Mouse (Mus musculus): ENCODE results near the gene Wnk4. TPM values are rescaled to one million over a fixed set of nuclear protein-coding genes. Genes with fewer than 3 reads are reported as not detected.

Gene Wnk4
- polyA plus RNA-seq, 1 experiment: 0.49 TPM

GRCm38 (mm10) chr11:101263138-101263988 lies 3.0 kb downstream of the Wnk4 start:
- peaks cover 50% of the 10 kb centered on the region for H3K27me3 ChIP-seq (ENCODE audit: control insufficient read depth, insufficient read depth, insufficient read length)

GRCm38 (mm10) chr11:101263989-101264280 lies 3.6 kb downstream of the Wnk4 start:
- no peak overlapping the region for H3K4me3 ChIP-seq (ENCODE audit: insufficient read depth, poor library complexity, severe bottlenecking)
- peaks cover 54% of the 10 kb centered on the region for H3K27me3 ChIP-seq (ENCODE audit: control insufficient read depth, insufficient read depth, insufficient read length)
- H3K79me3 ChIP-seq (ENCODE audit: low read depth): no peaks in the 10 kb centered on the region
- H3K79me2 ChIP-seq (ENCODE audit: control insufficient read depth, insufficient read depth): no peaks in the 10 kb centered on the region
- H3ac ChIP-seq (ENCODE audit: control insufficient read depth, insufficient read length, low read depth): no peak overlapping the region
- H3K36me3 ChIP-seq (ENCODE audit: control insufficient read depth, insufficient read depth): peaks cover 3% of the 10 kb centered on the region
- no peak for TF ChIP-seq FOSL1 (IDR thresholded peaks at IDR 0.05; ENCODE audit: insufficient read depth, low read length, poor library complexity, severe bottlenecking)
- no peak for TF ChIP-seq MYOD1 (IDR thresholded peaks at IDR 0.05; ENCODE audit: control insufficient read depth, insufficient read length, low read depth)
- TF ChIP-seq USF1 (IDR thresholded peaks at IDR 0.05; ENCODE audit: low read depth): no peak
- no peak for TF ChIP-seq CEBPB (IDR thresholded peaks at IDR 0.05; ENCODE audit: low read depth)
- no peak for TF ChIP-seq CTCF (IDR thresholded peaks at IDR 0.05; ENCODE audit: control insufficient read depth, insufficient read depth, insufficient read length)
- TF ChIP-seq MAX (IDR thresholded peaks at IDR 0.05): no peak
- no peak for TF ChIP-seq MYOG (IDR thresholded peaks at IDR 0.05; ENCODE audit: control insufficient read depth, extremely low read depth, insufficient read length)

More at GRCm38 (mm10) chr11:101263138-101263988, 3.0 kb downstream of the Wnk4 start:
- Histone ChIP-seq H3ac (ENCODE audit: control insufficient read depth, insufficient read length, low read depth) (no peak overlapping the region), H3K79me2 (ENCODE audit: control insufficient read depth, insufficient read depth) (no peaks in the 10 kb centered on the region), H3K36me3 (ENCODE audit: control insufficient read depth, insufficient read depth) (peaks cover 4% of the 10 kb centered on the region), H3K79me3 (ENCODE audit: low read depth) (no peaks in the 10 kb centered on the region), H3K4me3 (ENCODE audit: insufficient read depth, poor library complexity, severe bottlenecking) (no peak overlapping the region)
- TF ChIP-seq CTCF (IDR thresholded peaks at IDR 0.05; ENCODE audit: control insufficient read depth, insufficient read depth, insufficient read length) (no peak), MYOG (IDR thresholded peaks at IDR 0.05; ENCODE audit: control insufficient read depth, extremely low read depth, insufficient read length) (no peak), MAX (IDR thresholded peaks at IDR 0.05) (no peak), FOSL1 (IDR thresholded peaks at IDR 0.05; ENCODE audit: insufficient read depth, low read length, poor library complexity, severe bottlenecking) (no peak), CEBPB (IDR thresholded peaks at IDR 0.05; ENCODE audit: low read depth) (no peak), MYOD1 (IDR thresholded peaks at IDR 0.05; ENCODE audit: control insufficient read depth, insufficient read length, low read depth) (no peak), USF1 (IDR thresholded peaks at IDR 0.05; ENCODE audit: low read depth) (no peak)

GRCm38 (mm10) chr11:101264954-101265471 lies 4.6 kb downstream of the Wnk4 start:
- peaks cover 58% of the 10 kb centered on the region for H3K27me3 ChIP-seq (ENCODE audit: control insufficient read depth, insufficient read depth, insufficient read length)
- TF ChIP-seq CTCF (IDR thresholded peaks at IDR 0.05; ENCODE audit: control insufficient read depth, insufficient read depth, insufficient read length): no peak
- no peak for TF ChIP-seq MYOG (IDR thresholded peaks at IDR 0.05; ENCODE audit: control insufficient read depth, extremely low read depth, insufficient read length)
- no peak for TF ChIP-seq CEBPB (IDR thresholded peaks at IDR 0.05; ENCODE audit: low read depth)
- no peak for TF ChIP-seq MAX (IDR thresholded peaks at IDR 0.05)
- no peak for TF ChIP-seq MYOD1 (IDR thresholded peaks at IDR 0.05; ENCODE audit: control insufficient read depth, insufficient read length, low read depth)
- no peak for TF ChIP-seq USF1 (IDR thresholded peaks at IDR 0.05; ENCODE audit: low read depth)
- TF ChIP-seq FOSL1 (IDR thresholded peaks at IDR 0.05; ENCODE audit: insufficient read depth, low read length, poor library complexity, severe bottlenecking): no peak

GRCm38 (mm10) chr11:101265906-101266305 lies 5.5 kb downstream of the Wnk4 start:
- TF ChIP-seq MYOD1 (IDR thresholded peaks at IDR 0.05; ENCODE audit: control insufficient read depth, insufficient read length, low read depth): no peak
- TF ChIP-seq MYOG (IDR thresholded peaks at IDR 0.05; ENCODE audit: control insufficient read depth, extremely low read depth, insufficient read length): no peak
- no peak for TF ChIP-seq CEBPB (IDR thresholded peaks at IDR 0.05; ENCODE audit: low read depth)
- no peak for TF ChIP-seq CTCF (IDR thresholded peaks at IDR 0.05; ENCODE audit: control insufficient read depth, insufficient read depth, insufficient read length)
- no peak for TF ChIP-seq MAX (IDR thresholded peaks at IDR 0.05)
- no peak for TF ChIP-seq USF1 (IDR thresholded peaks at IDR 0.05; ENCODE audit: low read depth)
- TF ChIP-seq FOSL1 (IDR thresholded peaks at IDR 0.05; ENCODE audit: insufficient read depth, low read length, poor library complexity, severe bottlenecking): no peak
- no peak overlapping the region for H3K4me3 ChIP-seq (ENCODE audit: insufficient read depth, poor library complexity, severe bottlenecking)
- no peaks in the 10 kb centered on the region for H3K79me2 ChIP-seq (ENCODE audit: control insufficient read depth, insufficient read depth)
- no peaks in the 10 kb centered on the region for H3K36me3 ChIP-seq (ENCODE audit: control insufficient read depth, insufficient read depth)
- no peaks in the 10 kb centered on the region for H3K79me3 ChIP-seq (ENCODE audit: low read depth)
- no peak overlapping the region for H3ac ChIP-seq (ENCODE audit: control insufficient read depth, insufficient read length, low read depth)
- H3K27me3 ChIP-seq (ENCODE audit: control insufficient read depth, insufficient read depth, insufficient read length): peaks cover 58% of the 10 kb centered on the region

More at GRCm38 (mm10) chr11:101264954-101265471, 4.6 kb downstream of the Wnk4 start:
- H3K79me3 ChIP-seq (ENCODE audit: low read depth): no peaks in the 10 kb centered on the region
- H3K4me3 ChIP-seq (ENCODE audit: insufficient read depth, poor library complexity, severe bottlenecking): no peak overlapping the region
- no peaks in the 10 kb centered on the region for H3K79me2 ChIP-seq (ENCODE audit: control insufficient read depth, insufficient read depth)
- no peaks in the 10 kb centered on the region for H3K36me3 ChIP-seq (ENCODE audit: control insufficient read depth, insufficient read depth)
- H3ac ChIP-seq (ENCODE audit: control insufficient read depth, insufficient read length, low read depth): no peak overlapping the region

- TF ChIP-seq USF1 (IDR thresholded peaks at IDR 0.05; ENCODE audit: low read depth) (no peak), FOSL1 (IDR thresholded peaks at IDR 0.05; ENCODE audit: insufficient read depth, low read length, poor library complexity, severe bottlenecking) (no peak), MAX (IDR thresholded peaks at IDR 0.05) (no peak), CTCF (IDR thresholded peaks at IDR 0.05; ENCODE audit: control insufficient read depth, insufficient read depth, insufficient read length) (no peak), MYOD1 (IDR thresholded peaks at IDR 0.05; ENCODE audit: control insufficient read depth, insufficient read length, low read depth) (no peak), CEBPB (IDR thresholded peaks at IDR 0.05; ENCODE audit: low read depth) (no peak), MYOG (IDR thresholded peaks at IDR 0.05; ENCODE audit: control insufficient read depth, extremely low read depth, insufficient read length) (no peak)
- H3K27me3 ChIP-seq (ENCODE audit: control insufficient read depth, insufficient read depth, insufficient read length): peaks cover 30% of the 10 kb centered on the region
These were observed 9.3 kb downstream of the Wnk4 start for GRCm38 (mm10) chr11:101269577-101270116.

More at GRCm38 (mm10) chr11:101269577-101270116, 9.3 kb downstream of the Wnk4 start:
- no peaks in the 10 kb centered on the region for H3K36me3 ChIP-seq (ENCODE audit: control insufficient read depth, insufficient read depth)
- no peaks in the 10 kb centered on the region for H3K79me3 ChIP-seq (ENCODE audit: low read depth)
- no peak overlapping the region for H3K4me3 ChIP-seq (ENCODE audit: insufficient read depth, poor library complexity, severe bottlenecking)
- H3ac ChIP-seq (ENCODE audit: control insufficient read depth, insufficient read length, low read depth): no peak overlapping the region
- no peaks in the 10 kb centered on the region for H3K79me2 ChIP-seq (ENCODE audit: control insufficient read depth, insufficient read depth)
